Mouse (Mus musculus) megakaryocyte, embryonic 14.5 days (primary cell): ENCODE data around the gene Yipf2.

Experiments used
- FLI1 ChIP-seq: IDR thresholded peaks from 2 replicates; pipeline ENCODE4 v1.6.1; 2012; ENCODE audit warnings: low read length, inconsistent platforms, mixed read lengths
- GATA1 ChIP-seq: IDR thresholded peaks from 3 replicates; pipeline ENCODE4 v1.6.1; 2012; ENCODE audit warnings: mixed read lengths, low read length, inconsistent platforms, borderline replicate concordance

- TF ChIP-seq GATA1 (no peak), FLI1 (no peak)
Observed at GRCm38 (mm10) chr9:21615617-21616231, 23.1 kb upstream of the Yipf2 start, which contains the start of gene Smarca4.
